Mouse (Mus musculus) CH12F3 (cell line): ENCODE measurements around the gene Hcrtr2.

Source experiments
- in situ Hi-C: fragments of 300-500 bp; cut with MboI; formaldehyde crosslinking; loops from 2 replicates; pipeline ENCODE4 v1.14.3; 2020; ENCODE audit warnings: low sequenced_read_pairs

Gene Hcrtr2

GRCm38 (mm10) chr9:76236626-76237025 is 87.0 kb downstream of the Hcrtr2 start:
- in situ Hi-C loops, result no loop called here

GRCm38 (mm10) chr9:76235945-76236503 is 87.6 kb downstream of the Hcrtr2 start:
- in situ Hi-C loops, result no loop called here

GRCm38 (mm10) chr9:76234899-76235298 is 88.8 kb downstream of the Hcrtr2 start:
- in situ Hi-C loops, result no loop called here

- in situ Hi-C loops, result no loop called here
Measured at GRCm38 (mm10) chr9:76230400-76230799, 93.3 kb downstream of the Hcrtr2 start.

GRCm38 (mm10) chr9:76217178-76217975 is 106.3 kb downstream of the Hcrtr2 start:
- in situ Hi-C loops, result no loop called here

- in situ Hi-C loops, result no loop called here
Measured at GRCm38 (mm10) chr9:76214678-76215077, 109.0 kb downstream of the Hcrtr2 start.

- in situ Hi-C loops, result no loop called here
Measured at GRCm38 (mm10) chr9:76213557-76213956, 110.1 kb downstream of the Hcrtr2 start, which contains the start of gene Gfral. Gene Gfral, minus strand, starts transcription at chr9:76213657.

GRCm38 (mm10) chr9:76196917-76197316 is 126.7 kb downstream of the Hcrtr2 start:
- in situ Hi-C loops, result no loop called here

- in situ Hi-C loops, result no loop called here
Measured at GRCm38 (mm10) chr9:76179221-76179620, 144.4 kb downstream of the Hcrtr2 start.
